Mouse (Mus musculus) megakaryocyte, embryonic 14.5 days (primary cell): ENCODE data around the gene 2310061N02Rik. TPM values are rescaled to one million over a fixed set of nuclear protein-coding genes. Genes with fewer than 3 reads are reported as not detected.
"Not testable (repeated sequence)": the region's sequence is repeated elsewhere in the genome, so short reads cannot be mapped to it uniquely, and the experiment has no call there.

Experiments
- H3K27me3 ChIP-seq: replicated peaks from 2 replicates; pipeline ENCODE3; 2012; ENCODE audit warnings: inconsistent platforms
- H3K36me3 ChIP-seq: replicated peaks from 2 replicates; pipeline ENCODE3; 2012; ENCODE audit warnings: low read length, inconsistent platforms, mixed read lengths
- H3K4me1 ChIP-seq: 2 replicates; pipeline ENCODE4 v1.6.1; 2012; ENCODE audit warnings: inconsistent platforms
- H3K4me3 ChIP-seq: replicated peaks from 2 replicates; pipeline ENCODE3; 2012; ENCODE audit warnings: moderate library complexity, mild to moderate bottlenecking, inconsistent platforms
- H3K9me3 ChIP-seq: 2 replicates; pipeline ENCODE4 v1.6.1; 2012; ENCODE audit warnings: inconsistent platforms
- FLI1 ChIP-seq: IDR thresholded peaks from 2 replicates; pipeline ENCODE4 v1.6.1; 2012; ENCODE audit warnings: low read length, inconsistent platforms, mixed read lengths
- GATA1 ChIP-seq: IDR thresholded peaks from 3 replicates; pipeline ENCODE4 v1.6.1; 2012; ENCODE audit warnings: mixed read lengths, low read length, inconsistent platforms, borderline replicate concordance
- polyA plus RNA-seq: library from polyadenylated mRNA; stranded (reverse); fragments of >175 nt; gene quantifications from 2 replicates; pipeline ENCODE4 v1.2.3, GENCODE M21; 2012; ENCODE audit warnings: low replicate concordance; ENCODE audit not compliant: insufficient read depth

Gene 2310061N02Rik
- not detected in 2 replicates for polyA plus RNA-seq

DNA sequence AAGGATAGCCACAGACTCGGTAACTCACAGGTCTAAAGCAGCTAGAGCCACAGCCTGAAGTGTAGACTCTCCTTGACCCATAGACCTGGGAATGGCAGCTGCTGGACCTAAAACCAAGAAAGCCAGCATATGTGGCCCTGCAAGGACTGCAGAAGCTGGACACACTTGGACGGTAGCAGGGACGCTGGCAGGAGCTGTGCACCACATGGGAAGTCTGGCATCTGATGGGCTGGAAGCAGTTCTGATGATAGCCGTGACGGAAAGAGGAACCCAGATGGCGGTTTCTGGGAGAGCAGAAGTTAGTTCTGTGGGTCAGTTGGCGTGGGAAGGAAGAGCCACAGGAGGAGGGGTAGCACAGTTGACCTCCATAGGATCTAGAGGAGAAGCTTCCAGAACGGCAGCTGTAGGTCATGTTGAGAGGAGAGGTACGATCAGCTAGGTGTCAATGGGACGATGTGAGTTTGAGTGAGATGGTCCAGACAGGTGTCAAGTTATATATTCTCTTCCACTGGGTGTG is at the start of gene 2310061N02Rik:
2310061N02Rik (minus strand) TSS at position 467 of the 517 bp plus-strand sequence.
- Histone ChIP-seq H3K9me3 (peaks cover 6% of the 10 kb centered on the region; the same call in 1 of the 2 replicates), H3K27me3 (no peaks in the 10 kb centered on the region), H3K4me1 (no peaks in the 10 kb centered on the region), H3K36me3 (no peaks in the 10 kb centered on the region), H3K4me3 (no peak within 1 kb of the TSS)
- TF ChIP-seq GATA1 (no peak), FLI1 (no peak)

- H3K4me3 ChIP-seq, H3K9me3 ChIP-seq, H3K27me3 ChIP-seq, H3K36me3 ChIP-seq, H3K4me1 ChIP-seq: not testable (repeated sequence)
Observed at GRCm38 (mm10) chr16:88751535-88751934, 43.8 kb upstream of the 2310061N02Rik start, which contains the start of gene Krtap13. Krtap13 (minus strand) TSS chr16:88751635.

DNA sequence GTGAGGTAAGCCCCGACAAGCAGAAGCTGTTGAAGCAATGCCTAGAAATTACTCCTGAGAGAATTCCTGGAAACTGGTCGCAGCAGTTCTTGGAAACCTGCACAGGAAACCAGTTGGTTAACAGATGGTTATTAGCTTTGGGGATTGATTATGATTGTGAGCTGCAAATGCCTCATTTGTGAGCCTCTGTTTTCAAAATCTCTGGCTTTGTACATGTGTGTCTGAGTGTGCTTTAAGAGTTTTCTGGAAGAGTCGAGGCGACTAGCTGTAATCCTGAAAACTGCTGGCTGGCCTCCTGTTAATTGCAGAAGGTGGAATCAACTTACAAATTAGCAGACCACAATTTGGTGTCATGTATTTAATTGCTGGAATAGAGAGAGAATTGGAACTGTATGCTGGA is 40.2 kb upstream of the 2310061N02Rik start:
- Histone ChIP-seq H3K4me1 (no peaks in the 10 kb centered on the region), H3K36me3 (no peaks in the 10 kb centered on the region), H3K27me3 (no peaks in the 10 kb centered on the region), H3K9me3 (no peaks in the 10 kb centered on the region), H3K4me3 (no peak overlapping the region)
- TF ChIP-seq FLI1, result no peak
- no peak for TF ChIP-seq GATA1

DNA sequence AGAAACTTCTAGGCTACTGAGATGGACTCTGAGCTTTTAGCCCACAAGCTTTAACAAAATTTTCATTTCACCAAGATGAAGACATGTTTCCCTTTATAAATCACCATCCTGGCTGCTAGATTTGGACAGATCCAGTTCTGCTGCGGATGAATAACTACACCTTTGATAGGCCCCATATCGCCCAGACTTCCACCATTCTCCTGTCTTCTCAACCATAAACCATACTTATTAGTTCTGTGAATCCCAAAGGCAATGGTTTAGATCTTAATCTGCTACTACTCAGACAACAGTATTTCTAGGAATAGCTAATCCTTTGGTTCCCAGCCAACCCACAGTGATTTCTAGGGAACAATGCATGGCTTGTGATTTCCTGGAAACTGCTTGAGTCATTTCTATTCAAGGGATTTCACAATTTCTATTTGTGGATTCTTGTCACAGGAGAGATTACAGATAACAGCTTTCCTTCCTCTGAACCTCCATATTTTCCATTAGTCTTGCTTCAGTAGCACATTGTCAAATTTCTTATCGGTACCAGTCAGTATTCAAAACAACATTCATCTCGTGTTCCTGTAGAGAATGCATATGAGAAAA is 37.1 kb upstream of the 2310061N02Rik start:
- Histone ChIP-seq H3K4me3 (no peak overlapping the region), H3K4me1 (no peaks in the 10 kb centered on the region), H3K9me3 (no peaks in the 10 kb centered on the region), H3K27me3 (no peaks in the 10 kb centered on the region), H3K36me3 (no peaks in the 10 kb centered on the region)
- TF ChIP-seq GATA1 (no peak), FLI1 (no peak)

GRCm38 (mm10) chr16:88735391-88735790 is 27.6 kb upstream of the 2310061N02Rik start:
- Histone ChIP-seq H3K4me1 (no peaks in the 10 kb centered on the region), H3K36me3 (no peaks in the 10 kb centered on the region)
- TF ChIP-seq FLI1, result no peak
- no peak for TF ChIP-seq GATA1

DNA sequence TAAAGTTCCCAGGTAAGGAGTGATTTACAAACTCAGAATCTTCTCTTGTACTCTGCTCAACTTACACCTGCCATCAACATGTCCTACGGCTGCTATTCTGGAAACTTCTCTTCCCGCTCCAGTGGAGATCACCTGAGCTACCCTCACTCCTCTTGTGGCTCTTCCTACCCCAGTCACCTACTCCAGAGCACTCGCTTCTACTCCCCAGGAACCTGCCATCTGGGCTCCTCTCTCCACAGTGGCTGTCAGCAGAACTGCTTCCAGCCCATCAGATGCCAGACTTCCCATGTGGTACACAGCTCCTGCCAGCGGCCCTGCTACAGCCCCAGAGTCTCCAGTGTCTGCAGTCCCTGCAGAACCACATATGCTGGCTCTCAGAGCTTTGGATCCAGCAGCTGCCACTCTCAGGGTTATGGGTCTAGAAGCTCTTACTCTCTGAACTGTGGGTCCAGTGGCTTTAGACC is 21.1 kb upstream of the 2310061N02Rik start, which contains the start of gene Krtap13-1:
Krtap13-1 (plus strand) TSS at position 51 of the 464 bp plus-strand sequence.
- no peaks in the 10 kb centered on the region for H3K36me3 ChIP-seq
- TF ChIP-seq GATA1 (no peak), FLI1 (no peak)

More at GRCm38 (mm10) chr16:88735391-88735790, 27.6 kb upstream of the 2310061N02Rik start:
- H3K27me3 ChIP-seq, result no peaks in the 10 kb centered on the region
- H3K4me3 ChIP-seq, result no peak overlapping the region
- H3K9me3 ChIP-seq, result no peaks in the 10 kb centered on the region

GRCm38 (mm10) chr16:88720031-88720430 is 12.3 kb upstream of the 2310061N02Rik start:
- no peaks in the 10 kb centered on the region for H3K27me3 ChIP-seq
- no peaks in the 10 kb centered on the region for H3K4me1 ChIP-seq
- TF ChIP-seq GATA1 (no peak), FLI1 (no peak)
- H3K36me3 ChIP-seq, result no peaks in the 10 kb centered on the region
- no peaks in the 10 kb centered on the region for H3K9me3 ChIP-seq
- H3K4me3 ChIP-seq, result no peak overlapping the region

More for the DNA sequence above, 21.1 kb upstream of the 2310061N02Rik start, which contains the start of gene Krtap13-1:
- Histone ChIP-seq H3K4me1 (no peaks in the 10 kb centered on the region), H3K4me3 (no peak within 1 kb of the TSS), H3K27me3 (no peaks in the 10 kb centered on the region), H3K9me3 (peaks cover 6% of the 10 kb centered on the region)

- Histone ChIP-seq H3K27me3 (no peaks in the 10 kb centered on the region), H3K4me3 (no peak overlapping the region), H3K4me1 (no peaks in the 10 kb centered on the region), H3K36me3 (no peaks in the 10 kb centered on the region), H3K9me3 (no peaks in the 10 kb centered on the region; the same call in 1 of the 2 replicates)
- TF ChIP-seq GATA1, result no peak
Observed at GRCm38 (mm10) chr16:88716549-88716948, 8.8 kb upstream of the 2310061N02Rik start.

DNA sequence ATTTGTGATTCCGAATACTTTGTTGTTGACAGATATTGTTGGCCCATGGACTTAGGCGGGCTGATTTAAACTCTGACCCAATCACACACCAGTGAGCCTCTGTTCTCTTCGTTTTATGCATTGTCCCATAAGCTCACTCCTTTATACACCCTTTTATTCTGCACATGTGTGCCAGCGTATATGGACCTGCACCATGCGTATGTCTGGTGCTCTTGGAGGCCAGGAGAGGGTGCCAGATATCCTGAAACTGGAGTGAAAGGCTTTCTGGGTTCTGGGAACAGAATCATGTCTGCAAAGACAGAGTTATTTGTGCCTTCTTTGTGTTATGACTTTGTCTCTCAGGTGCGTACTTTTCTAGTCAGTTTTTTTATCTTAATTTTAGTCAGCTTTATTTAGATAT is 3.5 kb upstream of the 2310061N02Rik start:
- TF ChIP-seq FLI1, result no peak
- TF ChIP-seq GATA1, result no peak
- peaks cover 6% of the 10 kb centered on the region for H3K9me3 ChIP-seq
- no peaks in the 10 kb centered on the region for H3K36me3 ChIP-seq

DNA sequence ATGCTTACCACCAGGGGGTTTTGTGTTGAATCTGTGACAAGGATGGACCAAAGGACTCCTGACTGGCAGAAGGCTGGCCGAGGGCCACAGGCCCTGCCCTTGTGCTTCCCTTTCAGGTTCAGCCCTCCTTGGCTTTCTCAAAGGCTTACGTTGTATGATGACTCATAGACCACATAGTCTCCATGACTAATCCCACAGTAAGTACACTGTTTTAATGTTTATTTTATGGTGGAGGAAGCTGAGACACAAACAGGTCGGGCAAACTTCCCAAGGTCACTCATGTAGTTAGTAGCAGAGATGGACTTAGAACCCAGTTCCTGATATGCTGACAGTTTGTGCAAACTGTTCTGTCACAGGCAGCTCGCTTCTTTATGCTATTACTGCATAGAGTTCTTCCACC is 3.0 kb upstream of the 2310061N02Rik start:
- no peaks in the 10 kb centered on the region for H3K36me3 ChIP-seq
- H3K9me3 ChIP-seq, result peaks cover 6% of the 10 kb centered on the region
- H3K4me3 ChIP-seq, result no peak overlapping the region
- no peaks in the 10 kb centered on the region for H3K27me3 ChIP-seq
- TF ChIP-seq GATA1 (no peak), FLI1 (no peak)
- no peaks in the 10 kb centered on the region for H3K4me1 ChIP-seq

More for the DNA sequence above, 3.5 kb upstream of the 2310061N02Rik start:
- H3K27me3 ChIP-seq, result no peaks in the 10 kb centered on the region
- no peaks in the 10 kb centered on the region for H3K4me1 ChIP-seq
- no peak overlapping the region for H3K4me3 ChIP-seq
